Mouse (Mus musculus) stomach, embryonic 14.5 days (tissue): ENCODE data around the gene Cdc73. TPM values are rescaled to one million over a fixed set of nuclear protein-coding genes. Genes with fewer than 3 reads are reported as not detected.

ENCODE experiments used
- ATAC-seq: fragments of 200-750 bp; cut with Nextera tagmentation; 2 replicates; pipeline ENCODE4 v1.8.0; 2017; ENCODE audit warnings: low read depth, moderate TSS enrichment; ENCODE audit not compliant: insufficient number of reproducible peaks, insufficient read depth, low FRiP score
- H3K27ac ChIP-seq: fragments of 300-500 bp; sonication (generic); 2 replicates; pipeline ENCODE4 v1.5.1; 2014; ENCODE audit warnings: mild to moderate bottlenecking, low read length, moderate library complexity, mixed read lengths
- H3K27me3 ChIP-seq: fragments of 300-500 bp; sonication (generic); 2 replicates; pipeline ENCODE4 v1.6.1; 2014; ENCODE audit warnings: low read length, control low read depth, mixed read lengths; ENCODE audit not compliant: control insufficient read depth, insufficient read depth
- H3K36me3 ChIP-seq: fragments of 300-500 bp; sonication (generic); 2 replicates; pipeline ENCODE4 v1.6.1; 2014; ENCODE audit warnings: mild to moderate bottlenecking, control low read depth, low read length, moderate library complexity, mixed read lengths; ENCODE audit not compliant: control insufficient read depth, insufficient read depth
- H3K4me1 ChIP-seq: fragments of 300-500 bp; sonication (generic); 2 replicates; pipeline ENCODE4 v1.6.1; 2014; ENCODE audit warnings: low read length, control low read depth, mixed read lengths; ENCODE audit not compliant: control insufficient read depth, insufficient read depth
- H3K4me2 ChIP-seq: fragments of 300-500 bp; sonication (generic); replicated peaks from 2 replicates; pipeline ENCODE4 v1.6.1; 2014; ENCODE audit warnings: low read depth, low read length, control low read depth
- H3K4me3 ChIP-seq: fragments of 300-500 bp; sonication (generic); 2 replicates; pipeline ENCODE4 v1.5.1; 2014; ENCODE audit warnings: low read depth, low read length, control low read depth
- H3K9ac ChIP-seq: fragments of 300-500 bp; sonication (generic); replicated peaks from 2 replicates; pipeline ENCODE4 v1.6.1; 2014; ENCODE audit warnings: low read depth, mild to moderate bottlenecking, control low read depth, low read length, moderate library complexity, mixed read lengths
- H3K9me3 ChIP-seq: fragments of 300-500 bp; sonication (generic); 2 replicates; pipeline ENCODE4 v1.6.1; 2016; ENCODE audit warnings: low read depth, low read length, control low read depth; ENCODE audit not compliant: control insufficient read depth
- WGBS: fragments of 180-500 bp; shearing (Covaris S2); extraction: QIAGEN DNeasy Blood & Tissue Kit; methylation state at CpG from one replicate; pipeline ENCODE4 v1.1.7; 2014; 5-methylcytosine and 5-hydroxymethylcytosine counted together
- polyA plus RNA-seq: library from polyadenylated mRNA; unstranded; fragments of >200 nt; fragmentation: Nextera tagmentation; extraction: Ambion mirVana; gene quantifications from 2 replicates; pipeline ENCODE4 v1.2.1, GENCODE M21; 2014

Gene Cdc73
- polyA plus RNA-seq: 20.3 and 23.9 TPM in 2 replicates

- Histone ChIP-seq H3K9me3 (no peaks in the 10 kb centered on the region), H3K9ac (peak within 1 kb of the TSS; percentile 85), H3K4me1 (0 out of 2 replicates have a peak, but pooled peaks cover 2% of the 10 kb centered on the region), H3K36me3 (peaks cover 6% of the 10 kb centered on the region; the same call in 1 of the 2 replicates), H3K27ac (peak within 1 kb of the TSS; percentile 85), H3K4me2 (peak within 1 kb of the TSS; percentile 88), H3K4me3 (peak within 1 kb of the TSS; percentile 85), H3K27me3 (no peaks in the 10 kb centered on the region)
- WGBS: under 1% methylated on average over 67 of the region's 74 CpGs
- ATAC-seq: peak; percentile 99
Measured at GRCm38 (mm10) chr1:143702741-143703262, at the start of gene Cdc73. TSS of gene Cdc73 (minus strand) at chr1:143702893.

GRCm38 (mm10) chr1:143745871-143746270, 43.2 kb upstream of the Cdc73 start:
- Histone ChIP-seq H3K4me2 (no peak overlapping the region), H3K9ac (no peak overlapping the region), H3K27me3 (no peaks in the 10 kb centered on the region), H3K9me3 (no peaks in the 10 kb centered on the region), H3K27ac (no peak overlapping the region), H3K4me3 (no peak overlapping the region), H3K36me3 (peaks cover 18% of the 10 kb centered on the region), H3K4me1 (no peaks in the 10 kb centered on the region)
- no peak for ATAC-seq
- 86% methylated on average over 10 of the region's 10 CpGs for WGBS

GRCm38 (mm10) chr1:143742186-143742585, 39.5 kb upstream of the Cdc73 start:
- Histone ChIP-seq H3K27ac (no peak overlapping the region), H3K9me3 (no peaks in the 10 kb centered on the region), H3K27me3 (no peaks in the 10 kb centered on the region), H3K4me1 (no peaks in the 10 kb centered on the region), H3K9ac (no peak overlapping the region), H3K4me2 (no peak overlapping the region), H3K4me3 (no peak overlapping the region), H3K36me3 (peaks cover 18% of the 10 kb centered on the region)
- 95% methylated on average over 6 of the region's 6 CpGs for WGBS
- no peak for ATAC-seq

- H3K9me3 ChIP-seq: no peaks in the 10 kb centered on the region
- H3K36me3 ChIP-seq: peaks cover 15% of the 10 kb centered on the region
- H3K4me2 ChIP-seq: no peak overlapping the region
- WGBS: 87% methylated on average over 5 of the region's 5 CpGs
- H3K9ac ChIP-seq: no peak overlapping the region
- no peak for ATAC-seq
- no peak overlapping the region for H3K4me3 ChIP-seq
- no peak overlapping the region for H3K27ac ChIP-seq
- H3K27me3 ChIP-seq: no peaks in the 10 kb centered on the region
- no peaks in the 10 kb centered on the region for H3K4me1 ChIP-seq
Measured at GRCm38 (mm10) chr1:143741331-143741730, 38.6 kb upstream of the Cdc73 start.

GRCm38 (mm10) chr1:143740581-143740980, 37.9 kb upstream of the Cdc73 start:
- Histone ChIP-seq H3K4me2 (peak overlapping the region; percentile 56), H3K4me3 (no peak overlapping the region), H3K36me3 (peaks cover 15% of the 10 kb centered on the region), H3K27ac (no peak overlapping the region), H3K9ac (no peak overlapping the region), H3K4me1 (no peaks in the 10 kb centered on the region), H3K9me3 (no peaks in the 10 kb centered on the region), H3K27me3 (no peaks in the 10 kb centered on the region)
- no peak for ATAC-seq
- WGBS: 90% methylated on average over 10 of the region's 10 CpGs

- Histone ChIP-seq H3K9ac (peak overlapping the region; percentile 64), H3K4me1 (no peaks in the 10 kb centered on the region), H3K36me3 (peaks cover 10% of the 10 kb centered on the region; the same call in 1 of the 2 replicates), H3K4me3 (peak overlapping the region; percentile 65), H3K27ac (peak overlapping the region; percentile 71; the same call in 1 of the 2 replicates), H3K4me2 (peak overlapping the region; percentile 56), H3K9me3 (no peaks in the 10 kb centered on the region), H3K27me3 (no peaks in the 10 kb centered on the region)
- ATAC-seq: peak; percentile 94
- under 1% methylated on average over 69 of the region's 71 CpGs for WGBS
Measured at GRCm38 (mm10) chr1:143739361-143740350, 37.0 kb upstream of the Cdc73 start.

GRCm38 (mm10) chr1:143738811-143739210, 36.1 kb upstream of the Cdc73 start:
- ATAC-seq: 0 out of 2 replicates have a peak, but pooled peaks have one; percentile 8
- Histone ChIP-seq H3K27ac (no peak overlapping the region), H3K9ac (peak overlapping the region; percentile 64; the same call in 1 of the 2 replicates), H3K27me3 (no peaks in the 10 kb centered on the region), H3K4me3 (peak overlapping the region; percentile 65), H3K4me2 (peak overlapping the region; percentile 56), H3K9me3 (no peaks in the 10 kb centered on the region), H3K4me1 (no peaks in the 10 kb centered on the region), H3K36me3 (peaks cover 10% of the 10 kb centered on the region; the same call in 1 of the 2 replicates)
- 20% methylated on average over 11 of the region's 11 CpGs for WGBS

GRCm38 (mm10) chr1:143733914-143734410, 31.3 kb upstream of the Cdc73 start:
- H3K4me3 ChIP-seq: no peak overlapping the region
- H3K27ac ChIP-seq: no peak overlapping the region
- WGBS: 83% methylated on average over 5 of the region's 5 CpGs
- no peak overlapping the region for H3K9ac ChIP-seq
- H3K4me1 ChIP-seq: no peaks in the 10 kb centered on the region
- no peaks in the 10 kb centered on the region for H3K36me3 ChIP-seq
- no peaks in the 10 kb centered on the region for H3K9me3 ChIP-seq
- H3K4me2 ChIP-seq: no peak overlapping the region
- H3K27me3 ChIP-seq: no peaks in the 10 kb centered on the region
- no peak for ATAC-seq
